Mouse (Mus musculus) heart, embryonic 11.5 days (tissue): ENCODE results near the gene Sstr3. TPM values are rescaled to one million over a fixed set of nuclear protein-coding genes. Genes with fewer than 3 reads are reported as not detected.
A peak's percentile ranks its signal among the peaks of the same experiment; 100 is the strongest.

ENCODE experiments used
- ATAC-seq: fragments of 200-750 bp; cut with Nextera tagmentation; replicated peaks from 2 replicates; pipeline ENCODE4 v1.8.0; 2017; ENCODE audit warnings: moderate library complexity; ENCODE audit not compliant: insufficient number of reproducible peaks, low FRiP score, low TSS enrichment
- H3K27ac ChIP-seq: fragments of 300-500 bp; sonication (generic); 2 replicates; pipeline ENCODE4 v1.5.1; 2014; ENCODE audit warnings: mild to moderate bottlenecking, low read depth, low read length
- H3K27me3 ChIP-seq: fragments of 300-500 bp; sonication (generic); 2 replicates; pipeline ENCODE4 v1.6.1; 2014; ENCODE audit warnings: mild to moderate bottlenecking, low read length, mixed read lengths; ENCODE audit not compliant: control insufficient read depth, insufficient read depth
- H3K36me3 ChIP-seq: fragments of 300-500 bp; sonication (generic); 2 replicates; pipeline ENCODE4 v1.6.1; 2014; ENCODE audit warnings: mild to moderate bottlenecking, low read length, moderate library complexity, mixed read lengths; ENCODE audit not compliant: control insufficient read depth, insufficient read depth
- H3K4me1 ChIP-seq: fragments of 300-500 bp; sonication (generic); 2 replicates; pipeline ENCODE4 v1.6.1; 2014; ENCODE audit warnings: low read length; ENCODE audit not compliant: control insufficient read depth, insufficient read depth
- H3K4me2 ChIP-seq: fragments of 300-500 bp; sonication (generic); 2 replicates; pipeline ENCODE4 v1.6.1; 2014; ENCODE audit warnings: mild to moderate bottlenecking, moderate library complexity
- H3K4me3 ChIP-seq: fragments of 300-500 bp; sonication (generic); 2 replicates; pipeline ENCODE4 v1.5.1; 2014; ENCODE audit warnings: low read depth, low read length
- H3K9ac ChIP-seq: fragments of 300-500 bp; sonication (generic); 2 replicates; pipeline ENCODE4 v1.6.1; 2014; ENCODE audit warnings: mild to moderate bottlenecking, low read depth, low read length, moderate library complexity
- H3K9me3 ChIP-seq: fragments of 300-500 bp; sonication (generic); replicated peaks from 2 replicates; pipeline ENCODE4 v1.6.1; 2016; ENCODE audit warnings: low read length; ENCODE audit not compliant: control insufficient read depth
- WGBS: fragments of 180-500 bp; shearing (Covaris S2); extraction: QIAGEN DNeasy Blood & Tissue Kit; methylation state at CpG from one replicate; pipeline ENCODE4 v1.1.7; 2014; ENCODE audit not compliant: insufficient replicate concordance; 5-methylcytosine and 5-hydroxymethylcytosine counted together
- polyA plus RNA-seq: library from polyadenylated mRNA; unstranded; fragments of >200 nt; fragmentation: Nextera tagmentation; extraction: Ambion mirVana; gene quantifications from 2 replicates; pipeline ENCODE4 v1.2.1, GENCODE M21; 2014

The Sstr3 gene
- polyA plus RNA-seq, 1 experiment from 2014 or later: 0.04 TPM

- Histone ChIP-seq H3K27ac (no peak overlapping the region), H3K4me2 (peak overlapping the region; percentile 60), H3K9me3 (no peaks in the 10 kb centered on the region), H3K9ac (no peak overlapping the region), H3K36me3 (no peaks in the 10 kb centered on the region), H3K4me1 (peaks cover 39% of the 10 kb centered on the region), H3K4me3 (peak overlapping the region; percentile 43; the same call in 1 of the 2 replicates), H3K27me3 (no peaks in the 10 kb centered on the region)
- WGBS: 69% methylated on average over 3 of the region's 3 CpGs
- ATAC-seq: no peak
These were observed 14.3 kb downstream of the Sstr3 start for GRCm38 (mm10) chr15:78530141-78530540.

GRCm38 (mm10) chr15:78529428-78529990 lies 15.0 kb downstream of the Sstr3 start:
- peak overlapping the region; percentile 43 for H3K4me3 ChIP-seq
- H3K4me2 ChIP-seq: peak overlapping the region; percentile 60
- ATAC-seq: peak; percentile 41
- no peaks in the 10 kb centered on the region for H3K9me3 ChIP-seq
- WGBS: 4% methylated on average over 15 of the region's 15 CpGs
- H3K27me3 ChIP-seq: no peaks in the 10 kb centered on the region
- H3K4me1 ChIP-seq: peaks cover 39% of the 10 kb centered on the region
- no peaks in the 10 kb centered on the region for H3K36me3 ChIP-seq
- H3K9ac ChIP-seq: peak overlapping the region; percentile 74
- peak overlapping the region; percentile 85 for H3K27ac ChIP-seq

GRCm38 (mm10) chr15:78528726-78529411 lies 15.6 kb downstream of the Sstr3 start:
- no peak for ATAC-seq
- H3K27me3 ChIP-seq: no peaks in the 10 kb centered on the region
- 34% methylated on average over 11 of the region's 11 CpGs for WGBS

GRCm38 (mm10) chr15:78527973-78528372 lies 16.5 kb downstream of the Sstr3 start:
- WGBS: 45% methylated on average over 7 of the region's 7 CpGs
- Histone ChIP-seq H3K9me3 (no peaks in the 10 kb centered on the region), H3K27me3 (peaks cover 4% of the 10 kb centered on the region; the same call in 1 of the 2 replicates), H3K4me3 (no peak overlapping the region), H3K36me3 (no peaks in the 10 kb centered on the region), H3K4me2 (peak overlapping the region; percentile 60), H3K9ac (peak overlapping the region; percentile 52), H3K4me1 (peaks cover 39% of the 10 kb centered on the region), H3K27ac (peak overlapping the region; percentile 85; the same call in 1 of the 2 replicates)
- ATAC-seq: no peak

More at GRCm38 (mm10) chr15:78528726-78529411, 15.6 kb downstream of the Sstr3 start:
- no peaks in the 10 kb centered on the region for H3K36me3 ChIP-seq
- peak overlapping the region; percentile 60 for H3K4me2 ChIP-seq
- no peaks in the 10 kb centered on the region for H3K9me3 ChIP-seq
- peaks cover 39% of the 10 kb centered on the region for H3K4me1 ChIP-seq
- peak overlapping the region; percentile 85 for H3K27ac ChIP-seq
- H3K4me3 ChIP-seq: peak overlapping the region; percentile 43
- H3K9ac ChIP-seq: peak overlapping the region; percentile 74

- H3K27ac ChIP-seq: no peak overlapping the region
- no peak overlapping the region for H3K4me3 ChIP-seq
- 83% methylated on average over 5 of the region's 5 CpGs for WGBS
- H3K27me3 ChIP-seq: peaks cover 4% of the 10 kb centered on the region; the same call in 1 of the 2 replicates
- no peak overlapping the region for H3K9ac ChIP-seq
- no peaks in the 10 kb centered on the region for H3K9me3 ChIP-seq
- peaks cover 15% of the 10 kb centered on the region; the same call in 1 of the 2 replicates for H3K4me1 ChIP-seq
- H3K4me2 ChIP-seq: no peak overlapping the region
- no peaks in the 10 kb centered on the region for H3K36me3 ChIP-seq
- no peak for ATAC-seq
These were observed 20.3 kb downstream of the Sstr3 start for GRCm38 (mm10) chr15:78524163-78524562.

GRCm38 (mm10) chr15:78521892-78522291 lies 22.6 kb downstream of the Sstr3 start:
- peaks cover 4% of the 10 kb centered on the region; the same call in 1 of the 2 replicates for H3K27me3 ChIP-seq
- H3K9me3 ChIP-seq: no peaks in the 10 kb centered on the region
- no peaks in the 10 kb centered on the region for H3K36me3 ChIP-seq
- H3K4me3 ChIP-seq: no peak overlapping the region
- 75% methylated on average over 6 of the region's 6 CpGs for WGBS
- no peak overlapping the region for H3K9ac ChIP-seq
- ATAC-seq: no peak
- H3K4me2 ChIP-seq: no peak overlapping the region
- H3K4me1 ChIP-seq: peaks cover 5% of the 10 kb centered on the region; the same call in 1 of the 2 replicates
- no peak overlapping the region for H3K27ac ChIP-seq

GRCm38 (mm10) chr15:78521331-78521730 lies 23.2 kb downstream of the Sstr3 start:
- Histone ChIP-seq H3K36me3 (no peaks in the 10 kb centered on the region), H3K4me2 (no peak overlapping the region), H3K4me3 (no peak overlapping the region), H3K27ac (no peak overlapping the region), H3K9me3 (no peaks in the 10 kb centered on the region), H3K9ac (no peak overlapping the region), H3K4me1 (peaks cover 5% of the 10 kb centered on the region; the same call in 1 of the 2 replicates), H3K27me3 (peaks cover 4% of the 10 kb centered on the region; the same call in 1 of the 2 replicates)
- 66% methylated on average over 8 of the region's 8 CpGs for WGBS
- no peak for ATAC-seq

GRCm38 (mm10) chr15:78520112-78520715 lies 24.3 kb downstream of the Sstr3 start:
- H3K9me3 ChIP-seq: no peaks in the 10 kb centered on the region
- H3K36me3 ChIP-seq: no peaks in the 10 kb centered on the region
- no peak overlapping the region for H3K4me2 ChIP-seq
- H3K4me3 ChIP-seq: no peak overlapping the region
- H3K9ac ChIP-seq: no peak overlapping the region
- ATAC-seq: no peak
- H3K4me1 ChIP-seq: peaks cover 5% of the 10 kb centered on the region; the same call in 1 of the 2 replicates
- WGBS: 62% methylated on average over 13 of the region's 13 CpGs
- peak overlapping the region; percentile 5; the same call in 1 of the 2 replicates for H3K27ac ChIP-seq
- H3K27me3 ChIP-seq: peaks cover 4% of the 10 kb centered on the region; the same call in 1 of the 2 replicates
